Mouse (Mus musculus) right cerebral cortex, postnatal 14 days (tissue): ENCODE measurements at regions not wholly inside any gene's neighbourhood (a gene's known extent, or its start where the extent isn't known, plus 50 kb on each side); places are given as distances from the start of the nearest gene placed in this dataset.

Source experiments
- DNase-seq: peaks from one replicate; pipeline ENCODE4 v3.0.0; 2022

DNA sequence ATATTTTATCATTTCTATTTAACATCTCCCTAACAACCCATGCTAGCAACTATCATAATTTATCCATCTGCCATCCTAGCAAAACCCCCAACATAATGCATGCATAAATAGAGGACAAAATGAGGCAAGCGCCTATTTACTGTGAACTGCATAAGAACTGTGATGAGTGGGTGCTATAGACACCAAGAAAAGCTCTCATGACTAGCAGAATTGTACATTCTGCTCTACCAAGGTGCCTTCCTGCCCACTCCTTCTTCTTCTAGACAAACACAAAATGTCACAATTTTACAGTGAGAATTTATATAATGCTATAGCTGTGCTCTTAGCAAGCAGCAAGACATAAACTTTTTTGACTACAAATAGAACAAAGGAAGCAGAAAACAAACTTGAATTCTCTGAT, 305.9 kb downstream of the Brinp1 start:
- DNase-seq: no peak

DNA sequence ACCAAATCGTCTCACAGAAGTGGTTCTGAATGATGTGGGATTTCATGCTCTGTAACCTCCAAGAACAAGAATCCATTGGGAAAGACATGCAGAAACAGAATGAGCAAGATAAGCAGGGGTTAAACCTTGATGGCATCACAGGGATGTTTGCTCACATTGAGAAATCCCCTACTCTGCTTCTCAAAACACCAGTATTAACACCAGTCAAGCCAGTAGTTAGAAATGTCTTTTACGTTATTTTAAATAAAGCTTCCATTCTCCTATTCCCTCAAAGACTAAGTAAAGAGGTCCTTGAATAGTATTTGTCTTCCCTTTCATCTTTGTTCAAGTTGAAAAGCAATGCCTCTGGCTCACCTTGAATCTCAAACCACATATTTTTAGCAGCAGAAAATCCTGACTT, 320.9 kb downstream of the Brinp1 start:
- no peak for DNase-seq

DNA sequence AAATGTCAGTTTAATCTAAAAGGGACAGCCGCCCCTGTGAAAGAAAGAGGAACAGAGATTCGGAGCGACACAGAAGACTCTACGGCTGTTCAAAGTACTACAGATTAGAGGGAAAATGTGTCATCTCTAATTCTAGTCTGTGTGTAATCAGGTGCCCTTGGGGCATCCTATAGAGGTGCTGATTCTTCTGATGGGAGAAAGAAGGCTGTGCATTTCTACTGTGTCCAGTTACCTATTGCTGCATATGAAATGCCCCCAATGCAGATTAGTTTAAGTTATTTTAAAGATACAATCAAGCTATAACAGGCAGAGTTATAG, 330.2 kb downstream of the Brinp1 start:
- DNase-seq: no peak

DNA sequence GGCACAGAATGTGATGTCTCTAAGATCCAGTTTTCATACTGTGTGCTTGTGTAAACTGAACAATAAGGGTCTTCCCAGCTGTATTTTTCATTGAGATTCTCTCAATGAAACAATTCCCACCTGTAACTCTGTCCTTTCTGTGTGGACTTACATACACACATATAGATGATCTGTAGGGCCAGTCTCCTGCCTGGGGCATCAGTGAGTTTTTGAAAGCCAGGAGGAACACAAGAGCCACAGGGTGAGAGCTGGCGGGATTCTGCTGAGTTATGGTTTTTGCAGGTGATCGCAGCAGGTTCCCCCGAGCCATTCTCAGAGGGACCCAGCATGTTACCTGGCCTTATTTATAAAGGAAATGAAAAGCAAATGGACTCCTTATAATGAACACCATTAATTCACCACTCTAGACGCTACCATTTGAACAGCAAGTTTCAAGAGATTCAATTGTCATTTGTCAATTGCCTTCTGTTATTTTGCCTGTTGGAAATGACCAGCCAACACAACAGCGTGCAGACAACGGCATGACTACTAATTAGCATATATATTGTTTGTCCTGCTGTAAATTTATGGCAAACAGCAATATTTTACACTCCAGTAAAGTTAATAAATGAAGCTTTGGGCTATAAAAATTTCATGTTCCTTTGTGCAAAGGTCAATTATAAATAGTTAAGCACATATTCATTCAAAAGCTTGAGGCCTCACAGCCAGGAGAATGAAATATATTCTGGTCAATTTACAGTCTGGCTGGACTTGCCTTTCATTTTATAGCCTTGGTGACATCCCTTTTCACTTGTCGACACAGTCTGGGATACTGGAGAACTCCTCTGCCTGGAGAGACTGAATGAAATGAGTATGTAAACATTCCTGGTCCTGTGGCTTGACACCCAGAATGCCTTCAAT, 330.8 kb downstream of the Brinp1 start:
- no peak for DNase-seq

DNA sequence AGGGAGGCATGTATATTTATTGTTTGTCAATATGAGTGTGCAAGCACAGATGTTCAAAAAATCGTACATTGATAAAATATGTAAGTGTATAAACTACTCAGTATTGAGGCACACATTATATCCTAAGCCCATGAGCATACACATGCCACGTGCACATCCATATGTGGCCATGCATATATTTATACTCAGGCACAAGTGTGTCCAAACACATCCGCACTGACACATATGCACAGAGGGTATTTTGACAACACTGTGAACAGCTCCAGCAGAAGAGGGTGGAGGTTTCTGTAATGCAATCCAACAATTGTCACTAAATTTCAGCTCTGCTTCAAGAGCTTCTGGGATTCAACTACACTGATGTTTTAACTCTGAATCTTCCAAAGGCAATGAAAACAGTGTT, 333.6 kb downstream of the Brinp1 start:
- no peak for DNase-seq

DNA sequence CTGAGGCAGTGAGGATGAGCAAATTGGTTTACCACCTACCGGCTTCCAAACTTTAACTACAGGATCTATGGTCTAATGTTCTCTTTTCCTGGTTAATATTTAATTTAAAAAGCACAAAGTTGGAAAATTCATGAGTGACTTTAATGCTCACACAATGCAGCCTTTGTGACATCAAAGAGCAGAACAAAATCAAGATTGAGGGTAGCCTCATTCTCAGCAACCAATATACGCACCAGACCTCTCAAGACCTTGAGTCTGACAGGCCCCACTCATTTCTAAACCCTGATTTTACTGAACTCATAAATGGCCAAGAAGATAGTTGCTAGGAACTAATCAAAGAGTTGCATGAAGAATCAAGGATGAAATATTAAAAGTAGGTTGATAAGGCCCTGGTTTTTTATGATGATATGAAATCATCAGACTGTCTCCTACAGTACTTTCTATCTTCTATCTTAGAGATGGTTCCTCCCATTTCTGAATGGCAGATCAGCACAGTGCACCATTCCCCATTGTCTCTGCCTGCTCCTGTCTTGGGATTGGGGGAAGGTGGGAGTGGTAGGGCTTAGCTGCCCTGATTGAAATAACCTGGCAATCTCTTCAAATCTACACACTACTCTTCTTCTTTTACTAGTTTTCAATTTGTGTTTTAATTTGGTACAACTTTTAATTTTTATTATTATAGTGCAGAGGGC, 338.3 kb downstream of the Brinp1 start:
- DNase-seq: no peak

DNA sequence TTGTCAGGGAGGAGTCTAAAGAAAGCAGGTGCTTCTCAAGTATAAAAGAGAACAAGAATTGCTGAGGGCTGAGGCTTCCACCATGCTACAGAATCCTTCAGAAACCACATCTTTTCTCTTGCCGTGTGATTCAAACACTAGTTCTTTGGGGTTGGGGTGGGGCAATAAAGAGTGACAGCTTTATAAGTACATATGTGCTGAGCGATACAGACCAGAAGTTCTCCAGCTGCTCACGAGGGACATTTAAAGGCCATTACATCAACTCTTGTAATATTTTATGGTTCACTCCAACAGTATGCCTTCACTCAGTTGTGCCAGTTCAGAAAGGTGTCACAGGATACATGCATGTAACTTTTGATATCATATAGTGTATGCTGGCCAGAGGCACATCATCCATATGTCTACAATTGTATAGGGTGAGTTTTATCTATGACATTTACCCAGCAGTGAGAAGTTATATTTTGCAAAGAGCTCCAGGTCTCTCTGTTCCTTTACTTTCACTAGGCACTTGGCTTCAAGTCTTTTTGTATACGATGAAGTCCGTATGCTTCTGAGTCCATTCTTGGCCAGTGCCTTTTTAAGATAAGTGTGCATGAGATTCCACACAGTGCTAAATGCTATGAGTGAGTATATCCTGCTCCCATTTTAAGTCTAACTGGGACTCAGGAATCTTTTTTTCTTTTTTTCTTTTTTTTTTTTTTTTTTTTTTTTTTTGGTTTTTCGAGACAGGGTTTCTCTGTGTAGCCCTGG, 341.8 kb downstream of the Brinp1 start:
- no peak for DNase-seq

DNA sequence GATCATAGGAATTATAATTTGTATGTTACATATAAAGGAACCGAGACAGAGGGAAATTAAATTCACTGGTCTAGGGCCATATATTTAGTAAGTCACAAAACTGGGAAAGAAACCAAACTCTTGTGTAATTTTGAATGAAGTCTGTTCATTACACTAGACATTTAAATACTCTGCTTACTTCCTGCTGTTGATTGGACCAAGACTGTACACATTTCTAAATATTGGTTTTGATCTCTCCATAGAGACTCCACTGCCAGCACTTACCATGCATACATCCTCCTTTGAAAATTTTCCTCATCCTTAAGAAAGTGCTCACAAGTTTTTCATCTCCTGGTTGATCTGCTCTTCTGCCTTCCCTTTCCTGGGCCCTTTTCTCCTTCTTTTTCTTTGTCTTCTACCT, 358.9 kb downstream of the Brinp1 start:
- no peak for DNase-seq

DNA sequence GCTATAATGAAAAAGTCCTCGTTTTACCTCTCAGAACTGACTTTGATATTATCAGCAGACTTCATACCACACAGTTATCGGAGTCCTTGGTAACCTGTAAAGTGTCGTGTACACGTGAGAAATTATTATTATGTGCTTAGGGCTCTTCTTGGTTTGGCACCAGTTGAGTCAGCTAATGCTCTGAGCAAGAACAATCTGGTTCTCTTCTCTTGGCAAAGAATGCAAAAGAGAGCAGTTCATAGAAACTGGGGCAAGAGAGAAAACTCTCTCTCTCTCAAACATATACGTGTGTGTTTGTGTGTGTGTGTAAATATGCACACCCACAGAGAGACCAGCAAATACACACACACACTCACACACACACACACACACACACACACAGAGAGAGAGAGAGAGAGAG, 378.8 kb downstream of the Brinp1 start:
- no peak for DNase-seq

DNA sequence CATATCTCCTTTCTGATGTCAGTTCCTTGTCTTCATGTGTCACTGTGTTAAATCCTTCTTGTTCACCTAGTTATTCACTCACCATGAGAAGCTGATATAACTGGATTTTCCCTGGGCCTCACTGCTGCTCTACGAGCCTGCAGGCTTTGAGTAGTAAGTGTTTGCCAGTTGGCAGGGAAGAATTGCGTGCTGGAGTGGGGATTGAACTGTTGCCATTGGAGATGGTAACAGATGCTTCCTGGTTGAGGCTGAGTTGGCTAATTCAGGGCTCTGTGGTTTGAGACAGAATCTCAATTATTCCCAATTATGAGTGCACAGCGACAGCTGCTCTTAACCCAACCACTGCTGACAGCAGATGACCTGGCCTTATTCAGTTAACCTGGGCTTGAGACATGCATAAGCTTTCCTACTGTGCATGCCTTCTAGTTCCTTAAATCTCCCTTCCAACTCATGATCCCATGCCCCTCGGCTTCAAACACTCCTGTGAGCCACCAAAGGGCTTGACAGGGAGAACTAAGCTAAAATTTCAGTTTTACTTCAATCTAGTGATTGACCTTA, 379.5 kb downstream of the Brinp1 start:
- DNase-seq: peak; percentile 7

DNA sequence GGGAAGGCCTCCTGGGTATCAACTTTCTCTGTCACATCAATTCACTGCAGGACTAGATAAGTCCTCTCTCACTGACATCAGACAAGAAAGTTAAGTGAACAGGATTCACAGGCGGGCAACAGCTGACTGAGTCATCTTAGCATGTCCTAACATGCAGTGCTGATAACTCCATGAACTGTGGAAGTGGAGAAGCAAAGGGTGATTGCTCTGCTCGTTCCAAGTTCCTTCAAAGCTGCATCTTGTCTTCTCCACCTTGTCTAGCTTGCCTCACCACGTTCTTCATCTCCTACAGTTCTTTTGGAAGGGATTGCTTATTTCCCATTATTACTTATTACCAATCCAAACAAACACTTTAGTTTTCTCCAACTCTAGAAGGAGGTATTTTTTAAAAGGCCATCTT, 380.9 kb downstream of the Brinp1 start:
- no peak for DNase-seq

DNA sequence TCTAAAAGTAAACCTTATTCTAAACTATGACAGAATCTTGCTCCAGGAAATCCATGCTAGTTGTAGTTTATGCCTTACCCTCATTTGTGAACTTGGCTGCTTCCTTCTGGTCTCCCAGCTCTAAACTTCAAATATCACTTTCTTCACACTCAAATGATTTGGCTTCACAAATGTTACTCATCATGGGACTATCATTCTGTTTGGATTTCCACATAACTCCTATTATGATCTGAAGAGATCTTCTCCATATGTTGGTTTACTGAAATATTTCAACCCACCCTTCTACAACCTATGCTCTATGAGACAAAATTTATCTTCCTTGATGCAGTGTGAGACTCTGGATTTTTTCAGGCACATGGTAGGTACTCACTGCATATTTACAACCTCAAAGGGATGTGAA, 381.7 kb downstream of the Brinp1 start:
- no peak for DNase-seq

DNA sequence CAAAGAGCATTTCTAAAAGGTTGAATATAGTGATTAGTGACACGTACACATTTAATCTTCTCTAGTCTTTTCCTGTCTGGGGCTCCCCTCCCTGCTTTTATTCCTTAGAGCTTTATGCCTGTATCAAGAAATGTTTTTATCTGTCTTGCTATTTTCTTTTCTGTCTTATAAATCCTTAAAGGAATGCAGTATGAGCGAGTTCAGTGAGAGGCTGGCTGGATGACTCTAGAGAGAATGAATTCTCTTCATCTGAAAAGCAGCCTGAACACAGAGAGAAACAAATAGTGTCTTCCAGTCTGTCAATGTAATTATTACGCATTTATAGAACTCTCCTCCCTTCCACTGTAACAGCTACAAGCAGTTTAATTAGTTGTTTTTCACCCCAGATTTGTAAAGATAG, 417.9 kb downstream of the Brinp1 start:
- no peak for DNase-seq

DNA sequence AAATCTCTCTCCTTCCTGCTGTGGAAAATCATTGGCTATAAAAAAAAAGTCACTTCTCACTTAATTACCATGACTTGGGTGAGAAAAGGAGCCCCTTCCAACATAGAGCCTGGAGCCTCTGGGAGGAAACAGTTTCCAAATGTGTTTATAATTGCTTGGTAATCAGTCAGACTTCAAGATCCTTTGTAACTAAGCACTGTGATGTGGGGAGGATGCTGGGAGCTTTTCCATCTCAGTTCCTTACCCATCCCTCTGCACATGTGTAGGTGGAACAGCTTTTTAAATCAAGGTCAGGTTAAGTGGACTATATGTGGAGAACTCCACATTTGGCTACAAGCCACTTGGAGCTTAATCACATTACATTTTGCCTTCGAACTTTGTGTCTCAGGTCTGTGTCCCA, 418.4 kb downstream of the Brinp1 start:
- DNase-seq: no peak

DNA sequence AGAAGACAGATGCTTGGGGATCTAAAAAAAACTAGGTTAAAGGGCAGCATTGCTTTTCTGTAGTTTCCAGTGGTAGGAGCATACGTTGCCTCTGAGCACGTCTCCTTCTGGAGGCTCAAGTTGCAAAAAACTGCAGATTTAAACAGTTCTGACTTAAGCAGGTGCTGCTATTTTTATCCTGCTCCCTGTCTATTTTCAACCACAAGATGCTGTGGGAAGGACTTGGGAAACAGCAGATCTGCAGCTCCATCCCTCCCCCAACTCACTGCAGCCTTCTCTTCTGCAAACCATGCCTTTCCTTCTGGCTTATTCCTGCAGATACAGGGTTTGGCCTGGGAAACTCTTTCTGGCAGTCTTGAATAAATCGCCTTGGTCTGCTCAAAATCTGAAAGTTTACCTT, 422.1 kb downstream of the Brinp1 start:
- DNase-seq: peak; percentile 3

DNA sequence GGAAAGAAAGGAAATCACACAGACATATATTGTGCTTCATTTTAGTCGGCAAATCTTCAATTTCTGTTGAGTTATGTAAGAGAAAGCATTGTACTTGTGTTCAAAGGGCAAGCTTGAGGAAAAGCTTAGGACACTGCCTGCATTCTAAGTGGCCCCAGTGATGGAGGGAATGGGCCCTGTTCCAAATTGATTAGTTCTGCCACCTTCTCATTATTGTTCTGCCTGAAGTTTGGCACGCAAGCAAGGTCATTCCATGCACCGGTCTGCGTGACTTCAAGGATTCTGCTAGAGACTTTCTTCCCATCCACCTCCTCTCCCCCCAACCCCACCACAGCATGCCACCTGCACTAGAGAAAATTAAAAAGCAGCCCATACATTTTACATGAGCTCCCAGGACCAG, 466.2 kb downstream of the Brinp1 start:
- DNase-seq: no peak

DNA sequence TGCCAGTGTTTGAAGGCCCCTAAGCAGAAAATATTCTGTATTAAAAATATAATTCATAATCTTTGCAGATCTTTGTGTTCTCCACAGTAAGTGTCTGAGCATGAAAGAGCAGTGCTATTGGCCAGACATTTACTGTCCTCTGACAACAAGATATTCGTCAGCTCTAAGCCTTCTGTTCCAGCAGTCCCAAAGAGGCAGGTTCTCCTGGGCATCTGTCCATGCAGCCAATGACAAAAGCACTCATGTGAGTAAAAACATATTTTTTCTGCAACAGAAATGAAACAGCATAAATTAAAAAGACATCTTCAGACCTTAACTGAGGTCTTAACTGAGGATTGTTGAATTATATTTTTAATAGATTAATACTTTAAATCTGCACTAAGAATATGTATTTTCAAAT, 467.3 kb downstream of the Brinp1 start:
- no peak for DNase-seq

DNA sequence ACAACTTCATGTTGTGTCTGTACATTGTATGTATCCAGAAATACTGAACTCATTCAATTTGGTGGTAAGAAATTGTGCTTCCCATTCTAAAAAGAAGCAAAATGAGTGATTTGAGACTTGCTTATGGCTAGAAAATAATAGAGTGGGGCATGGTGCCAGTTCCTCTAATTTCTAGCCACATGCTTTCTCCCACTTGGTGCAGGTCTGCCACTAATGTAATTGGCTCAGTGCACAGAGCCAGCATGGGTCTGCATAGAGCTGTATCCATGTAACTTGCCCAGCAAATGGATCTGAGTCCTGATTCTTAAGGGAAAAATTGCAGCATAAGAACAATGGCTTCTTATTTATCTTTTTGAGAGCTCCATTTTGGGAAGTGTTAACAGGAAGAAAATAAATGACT, 492.4 kb downstream of the Brinp1 start:
- DNase-seq: no peak

DNA sequence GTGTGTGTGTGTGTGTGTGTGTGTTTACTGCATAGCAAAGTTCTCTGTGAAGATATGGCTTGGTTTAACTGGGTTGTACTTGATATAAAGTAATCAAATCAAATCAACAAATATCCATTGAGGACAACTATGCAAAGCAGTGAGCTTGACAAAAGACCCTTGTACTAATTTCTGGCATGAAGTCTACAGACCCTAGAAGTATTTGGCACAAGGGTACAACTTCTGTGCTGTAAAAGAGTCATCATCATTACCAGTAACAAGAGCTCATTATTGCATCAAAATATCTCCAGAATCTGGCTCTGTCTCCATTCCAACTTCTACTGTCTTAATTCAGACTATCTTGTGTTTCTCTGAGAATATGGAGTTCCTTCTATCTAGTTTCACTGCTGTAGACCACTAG, 538.2 kb downstream of the Brinp1 start:
- no peak for DNase-seq

DNA sequence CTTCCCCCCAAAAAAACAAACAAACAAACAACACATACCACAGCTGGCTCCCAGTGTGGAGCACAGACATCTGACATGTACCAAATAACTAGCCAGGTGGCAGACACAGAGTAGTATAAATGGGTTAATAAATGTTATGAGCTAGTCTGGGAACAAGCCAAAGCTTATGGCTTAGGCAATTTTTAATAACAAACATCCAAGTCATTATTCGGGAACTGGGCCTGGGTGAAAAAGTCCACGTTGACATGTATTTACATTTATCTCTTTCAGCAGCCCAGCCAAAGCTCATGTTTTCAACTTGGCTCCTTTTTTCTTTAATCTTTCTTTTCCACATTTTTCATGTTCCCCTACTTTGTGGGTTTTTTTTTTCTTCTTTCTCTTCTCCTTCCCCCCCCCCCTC, 543.4 kb downstream of the Brinp1 start:
- no peak for DNase-seq

DNA sequence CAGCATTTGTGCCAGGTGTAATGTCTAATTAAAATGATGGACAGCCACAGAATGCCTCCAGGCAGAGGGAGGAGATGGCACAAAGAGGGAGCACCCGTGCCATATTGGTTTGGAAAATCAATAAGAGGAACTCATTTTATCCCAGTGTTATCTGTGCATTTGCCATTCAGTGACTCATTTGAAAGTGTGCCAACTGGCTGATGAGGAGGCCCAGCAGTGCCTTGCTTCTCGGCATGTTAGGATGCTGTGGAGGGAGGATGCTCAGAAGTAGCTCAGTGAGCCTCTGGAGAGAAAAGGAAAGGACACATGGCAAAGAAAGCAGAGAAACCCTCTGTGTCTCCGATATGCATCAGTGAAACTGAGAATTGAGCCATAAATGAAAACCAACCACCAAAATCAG, 549.8 kb downstream of the Brinp1 start:
- no peak for DNase-seq

DNA sequence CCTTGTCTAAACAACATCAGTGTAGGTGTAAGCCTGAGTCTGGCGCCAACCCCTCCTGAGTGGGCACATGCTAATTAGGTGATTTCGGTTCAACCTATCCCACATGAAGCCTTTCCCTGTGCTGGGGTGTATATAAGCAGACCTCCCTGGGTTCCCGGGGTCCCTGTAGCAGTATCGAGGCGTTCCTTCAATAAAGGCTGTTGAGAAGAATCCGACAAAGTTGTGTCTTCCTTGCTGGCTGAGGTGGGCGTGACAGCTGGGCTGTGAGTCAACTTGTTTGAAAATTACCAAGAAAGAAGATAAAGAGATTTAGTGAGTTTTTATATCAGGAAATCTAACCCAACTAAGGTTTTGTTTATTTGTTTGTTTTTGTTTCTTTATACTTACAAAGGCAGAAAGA, 567.1 kb downstream of the Brinp1 start:
- DNase-seq: peak; percentile 6

DNA sequence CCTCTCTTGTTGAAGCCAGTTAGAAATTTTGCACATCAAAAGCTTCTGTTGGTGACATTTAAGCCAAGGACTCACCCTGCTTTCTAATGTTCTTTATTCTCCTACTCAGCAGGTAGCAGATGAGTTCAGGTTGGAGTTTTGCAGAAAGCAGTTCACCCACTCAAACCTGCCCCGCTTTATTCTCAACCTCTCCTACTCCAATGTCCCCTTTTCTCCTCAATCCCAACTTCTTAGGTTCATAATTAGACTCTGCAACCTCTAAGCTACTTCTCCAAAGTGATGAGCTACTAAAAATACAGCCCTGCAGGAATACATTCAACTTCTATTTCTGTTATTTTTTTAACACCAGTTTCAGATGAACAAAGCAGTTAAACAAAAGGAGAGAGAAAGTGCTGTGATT, 572.2 kb downstream of the Brinp1 start:
- DNase-seq: no peak

DNA sequence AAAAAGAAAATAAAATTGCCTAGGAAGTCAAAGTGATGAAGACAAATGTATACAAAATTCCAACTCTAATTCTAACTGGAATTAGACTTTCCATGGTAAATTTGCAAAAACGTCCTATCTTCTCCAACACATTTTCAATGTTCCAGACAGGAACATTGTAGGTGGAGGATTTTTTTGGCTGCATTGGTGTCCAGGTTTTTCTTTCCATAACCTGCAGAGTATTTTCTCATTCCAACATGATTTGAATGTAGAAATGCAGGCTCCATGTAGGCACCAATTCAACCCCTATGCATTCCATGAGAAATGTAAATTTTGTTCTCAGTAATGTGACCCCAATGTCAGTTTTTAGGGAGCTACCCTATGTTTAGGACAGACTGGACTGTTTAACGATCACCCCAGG, 586.2 kb downstream of the Brinp1 start:
- no peak for DNase-seq
